Mouse (Mus musculus) heart, adult 2 months (tissue): ENCODE measurements around the gene St7l.

ENCODE experiments used
- CTCF ChIP-seq: fragments of 200-600 bp; IDR thresholded peaks from 2 replicates; pipeline ENCODE4 v1.8.1; 2022; ENCODE audit warnings: antibody characterized with exemption, mild to moderate bottlenecking, moderate library complexity
- POLR2A ChIP-seq: fragments of 200-500 bp; IDR thresholded peaks from 2 replicates; pipeline ENCODE4 v1.6.1; 2011; ENCODE audit warnings: mild to moderate bottlenecking, low read depth, low read length, control low read depth; ENCODE audit not compliant: insufficient read depth

DNA sequence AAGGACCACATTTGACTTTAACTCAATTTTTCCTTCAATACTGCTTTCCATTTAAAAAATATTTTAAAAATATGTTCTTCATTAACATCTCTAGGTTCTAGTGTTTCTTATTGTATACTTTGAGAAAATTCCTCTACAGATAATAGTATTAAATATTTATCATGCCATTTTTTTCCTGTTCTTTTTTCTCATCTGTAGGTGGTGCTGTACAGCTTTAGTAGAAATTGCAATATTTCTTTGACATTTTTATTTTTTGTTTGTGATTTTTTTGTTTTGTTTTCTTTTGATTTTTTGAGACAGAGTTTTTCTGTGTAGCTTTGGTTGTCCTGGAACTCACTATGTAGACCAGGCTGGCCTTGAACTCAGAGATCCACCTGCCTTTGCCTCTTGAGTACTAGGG lies 5.8 kb downstream of the St7l start:
- TF ChIP-seq CTCF (peak; percentile 32), POLR2A (no peak)
